Mouse (Mus musculus) stomach, postnatal 0 days (tissue): Measurements from ENCODE around the gene Mrpl42.

Experiments
- CTCF ChIP-seq: IDR thresholded peaks from 2 replicates; pipeline ENCODE4 v1.5.1; 2016; ENCODE audit warnings: antibody characterized with exemption, low read depth, mild to moderate bottlenecking, moderate library complexity
- EP300 ChIP-seq: optimal IDR thresholded peaks from 2 replicates; pipeline ENCODE3; 2016; ENCODE audit warnings: antibody characterized with exemption

GRCm38 (mm10) chr10:95445104-95446056, 56.4 kb downstream of the Mrpl42 start:
- TF ChIP-seq CTCF (no peak), EP300 (no peak)
